Mouse (Mus musculus): ENCODE measurements around the gene Syne1.

DNA sequence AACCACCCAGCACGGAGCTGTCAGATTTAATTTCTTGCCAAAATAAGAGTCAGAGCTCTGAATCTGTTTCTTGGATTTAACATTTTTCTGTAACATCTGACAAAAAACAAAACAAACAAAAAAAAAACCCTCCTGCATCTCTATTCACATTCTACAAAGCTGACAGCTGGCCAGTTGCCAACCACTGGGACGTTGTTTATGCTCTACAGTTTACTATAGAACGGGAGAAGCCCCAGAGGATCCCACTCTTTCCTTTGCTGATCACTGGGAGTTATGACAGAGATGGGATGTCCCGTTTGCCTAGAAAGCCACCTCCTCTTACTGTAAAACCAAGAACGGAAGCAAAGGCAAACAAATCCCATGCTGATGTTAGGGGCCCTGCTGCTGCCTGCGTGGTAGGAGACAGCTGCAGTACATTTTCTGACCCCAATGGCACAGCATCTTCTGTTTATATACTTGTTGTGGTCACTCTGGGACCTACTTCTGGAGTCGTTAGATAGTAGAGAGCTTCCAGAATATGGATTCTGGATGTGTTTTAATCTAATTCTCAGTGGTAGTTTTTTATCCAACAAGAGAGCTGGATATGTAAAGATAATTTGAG, 255.9 kb downstream of the Syne1 start:
- TF ChIP-seq POLR2A (IDR thresholded peaks at IDR 0.05; ENCODE audit: low read depth, low read length) = no peak
- TF ChIP-seq CTCF (IDR thresholded peaks at IDR 0.05; ENCODE audit: extremely low read depth, insufficient read depth, insufficient read length, insufficient replicate concordance) = no peak
